Mouse (Mus musculus): ENCODE data around the gene Scimp. TPM values are rescaled to one million over a fixed set of nuclear protein-coding genes. Genes with fewer than 3 reads are reported as not detected.
"Not testable (repeated sequence)": the region's sequence is repeated elsewhere in the genome, so short reads cannot be mapped to it uniquely, and the experiment has no call there.

Gene Scimp
- polyA plus RNA-seq, 1 experiment from 2014 or later = 0.70 TPM

- WGBS = under 1% methylated on average over 78 of the region's 78 CpGs
- H3K36me3 ChIP-seq (ENCODE audit: control insufficient read depth, insufficient read depth) = peaks cover 8% of the 10 kb centered on the region
- peak within 1 kb of the TSS; percentile 93 for H3K9ac ChIP-seq (ENCODE audit: low read length)
- peak within 1 kb of the TSS; percentile 96 for H3K27ac ChIP-seq (ENCODE audit: low read length)
- H3K27me3 ChIP-seq (ENCODE audit: control insufficient read depth, insufficient read depth, low read length) = no peaks in the 10 kb centered on the region
- ATAC-seq (replicated peaks; ENCODE audit: extremely low read depth, insufficient read depth, low FRiP score) = peak; percentile 86
- no peaks in the 10 kb centered on the region for H3K9me3 ChIP-seq (replicated peaks; ENCODE audit: control insufficient read depth, low read length)
- peaks cover 11% of the 10 kb centered on the region for H3K4me1 ChIP-seq (ENCODE audit: control insufficient read depth, insufficient read depth, low read length)
- H3K4me2 ChIP-seq (ENCODE audit: low read depth, low read length) = peak within 1 kb of the TSS; percentile 82
- H3K4me3 ChIP-seq (ENCODE audit: low read length) = peak within 1 kb of the TSS; percentile 84
These were observed 48.2 kb downstream of the Scimp start, which contains the start of gene Zfp3 for GRCm38 (mm10) chr11:70763936-70764808. TSS of gene Zfp3 (plus strand) at chr11:70764209.

GRCm38 (mm10) chr11:70763582-70763935 is 48.8 kb downstream of the Scimp start:
- H3K9ac ChIP-seq (ENCODE audit: low read length) = peak overlapping the region; percentile 93
- peak overlapping the region; percentile 84 for H3K4me3 ChIP-seq (ENCODE audit: low read length)
- peaks cover 11% of the 10 kb centered on the region for H3K4me1 ChIP-seq (ENCODE audit: control insufficient read depth, insufficient read depth, low read length)
- 22% methylated on average over 3 of the region's 3 CpGs for whole genome bisulfite sequencing
- H3K4me2 ChIP-seq (ENCODE audit: low read depth, low read length) = peak overlapping the region; percentile 82
- no peak for ATAC-seq (replicated peaks; ENCODE audit: extremely low read depth, insufficient read depth, low FRiP score)
- H3K27me3 ChIP-seq (ENCODE audit: control insufficient read depth, insufficient read depth, low read length) = no peaks in the 10 kb centered on the region
- H3K27ac ChIP-seq (ENCODE audit: low read length) = peak overlapping the region; percentile 96
- H3K36me3 ChIP-seq (ENCODE audit: control insufficient read depth, insufficient read depth) = peaks cover 8% of the 10 kb centered on the region
- H3K9me3 ChIP-seq (replicated peaks; ENCODE audit: control insufficient read depth, low read length) = no peaks in the 10 kb centered on the region

GRCm38 (mm10) chr11:70762641-70763040 is 49.7 kb downstream of the Scimp start:
- H3K4me2 ChIP-seq (ENCODE audit: low read depth, low read length) = no peak overlapping the region
- no peaks in the 10 kb centered on the region for H3K9me3 ChIP-seq (replicated peaks; ENCODE audit: control insufficient read depth, low read length)
- WGBS = 75% methylated on average over 9 of the region's 9 CpGs
- ATAC-seq (replicated peaks; ENCODE audit: extremely low read depth, insufficient read depth, low FRiP score) = no peak
- no peak overlapping the region for H3K4me3 ChIP-seq (ENCODE audit: low read length)
- H3K27ac ChIP-seq (ENCODE audit: low read length) = no peak overlapping the region
- peaks cover 11% of the 10 kb centered on the region for H3K4me1 ChIP-seq (ENCODE audit: control insufficient read depth, insufficient read depth, low read length)
- H3K27me3 ChIP-seq (ENCODE audit: control insufficient read depth, insufficient read depth, low read length) = no peaks in the 10 kb centered on the region
- no peak overlapping the region for H3K9ac ChIP-seq (ENCODE audit: low read length)
- peaks cover under 1% of the 10 kb centered on the region for H3K36me3 ChIP-seq (ENCODE audit: control insufficient read depth, insufficient read depth)

- not testable (repeated sequence) for H3K36me3 ChIP-seq (ENCODE audit: control insufficient read depth, insufficient read depth); H3K4me2 ChIP-seq (ENCODE audit: low read depth, low read length); H3K27me3 ChIP-seq (ENCODE audit: control insufficient read depth, insufficient read depth, low read length); ATAC-seq (replicated peaks; ENCODE audit: extremely low read depth, insufficient read depth, low FRiP score); H3K4me1 ChIP-seq (ENCODE audit: control insufficient read depth, insufficient read depth, low read length); H3K27ac ChIP-seq (ENCODE audit: low read length); H3K9me3 ChIP-seq (replicated peaks; ENCODE audit: control insufficient read depth, low read length); H3K9ac ChIP-seq (ENCODE audit: low read length); H3K4me3 ChIP-seq (ENCODE audit: low read length)
- 55% methylated on average over 3 of the region's 3 CpGs for WGBS
These were observed 51.9 kb downstream of the Scimp start for GRCm38 (mm10) chr11:70760446-70760845.

GRCm38 (mm10) chr11:70755645-70756044 is 56.7 kb downstream of the Scimp start:
- WGBS = 7% methylated on average over 7 of the region's 7 CpGs
- ATAC-seq (replicated peaks; ENCODE audit: extremely low read depth, insufficient read depth, low FRiP score) = peak; percentile 55; the same call in 1 of the 2 replicates
- no peak overlapping the region for H3K9ac ChIP-seq (ENCODE audit: low read length)
- H3K9me3 ChIP-seq (replicated peaks; ENCODE audit: control insufficient read depth, low read length) = no peaks in the 10 kb centered on the region
- no peaks in the 10 kb centered on the region for H3K4me1 ChIP-seq (ENCODE audit: control insufficient read depth, insufficient read depth, low read length)
- H3K27ac ChIP-seq (ENCODE audit: low read length) = no peak overlapping the region
- no peak overlapping the region for H3K4me3 ChIP-seq (ENCODE audit: low read length)
- H3K27me3 ChIP-seq (ENCODE audit: control insufficient read depth, insufficient read depth, low read length) = no peaks in the 10 kb centered on the region
- no peaks in the 10 kb centered on the region for H3K36me3 ChIP-seq (ENCODE audit: control insufficient read depth, insufficient read depth)
- H3K4me2 ChIP-seq (ENCODE audit: low read depth, low read length) = no peak overlapping the region

- 59% methylated on average over 7 of the region's 7 CpGs for WGBS
- H3K4me3 ChIP-seq (ENCODE audit: low read length) = no peak overlapping the region
- no peaks in the 10 kb centered on the region for H3K4me1 ChIP-seq (ENCODE audit: control insufficient read depth, insufficient read depth, low read length)
- no peak overlapping the region for H3K27ac ChIP-seq (ENCODE audit: low read length)
- no peak for ATAC-seq (replicated peaks; ENCODE audit: extremely low read depth, insufficient read depth, low FRiP score)
- H3K9me3 ChIP-seq (replicated peaks; ENCODE audit: control insufficient read depth, low read length) = no peaks in the 10 kb centered on the region
- H3K36me3 ChIP-seq (ENCODE audit: control insufficient read depth, insufficient read depth) = no peaks in the 10 kb centered on the region
- no peaks in the 10 kb centered on the region for H3K27me3 ChIP-seq (ENCODE audit: control insufficient read depth, insufficient read depth, low read length)
- no peak overlapping the region for H3K4me2 ChIP-seq (ENCODE audit: low read depth, low read length)
- no peak overlapping the region for H3K9ac ChIP-seq (ENCODE audit: low read length)
These were observed 57.4 kb downstream of the Scimp start for GRCm38 (mm10) chr11:70754958-70755357.

DNA sequence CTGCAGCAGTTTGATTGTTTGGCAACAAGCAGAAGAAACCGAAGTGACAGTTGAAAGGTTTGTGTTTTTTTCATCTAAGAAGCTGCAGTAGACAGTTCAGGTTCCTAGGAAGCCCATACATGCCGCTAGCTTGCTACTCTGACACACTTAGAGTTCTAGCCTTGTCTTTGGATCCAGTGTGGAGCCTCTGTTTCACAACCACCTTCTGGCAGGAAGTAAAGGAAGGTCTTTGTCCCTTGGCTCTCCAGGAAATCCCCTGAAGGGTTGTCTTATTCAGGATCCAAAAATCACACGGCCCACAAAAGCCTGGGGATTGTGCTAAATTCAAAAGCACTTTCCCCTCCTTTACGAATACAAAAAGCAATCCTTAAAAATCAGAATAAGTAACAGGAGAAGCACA is 57.9 kb downstream of the Scimp start:
- no peak overlapping the region for H3K4me3 ChIP-seq (ENCODE audit: low read length)
- 60% methylated on average over 4 of the region's 4 CpGs for WGBS
- H3K4me1 ChIP-seq (ENCODE audit: control insufficient read depth, insufficient read depth, low read length) = no peaks in the 10 kb centered on the region
- ATAC-seq (replicated peaks; ENCODE audit: extremely low read depth, insufficient read depth, low FRiP score) = no peak
- H3K9ac ChIP-seq (ENCODE audit: low read length) = no peak overlapping the region
- H3K4me2 ChIP-seq (ENCODE audit: low read depth, low read length) = no peak overlapping the region
- no peak overlapping the region for H3K27ac ChIP-seq (ENCODE audit: low read length)
- no peaks in the 10 kb centered on the region for H3K36me3 ChIP-seq (ENCODE audit: control insufficient read depth, insufficient read depth)
- no peaks in the 10 kb centered on the region for H3K27me3 ChIP-seq (ENCODE audit: control insufficient read depth, insufficient read depth, low read length)
- no peaks in the 10 kb centered on the region for H3K9me3 ChIP-seq (replicated peaks; ENCODE audit: control insufficient read depth, low read length)

GRCm38 (mm10) chr11:70753146-70753545 is 59.2 kb downstream of the Scimp start:
- no peaks in the 10 kb centered on the region for H3K27me3 ChIP-seq (ENCODE audit: control insufficient read depth, insufficient read depth, low read length)
- H3K9me3 ChIP-seq (replicated peaks; ENCODE audit: control insufficient read depth, low read length) = no peaks in the 10 kb centered on the region
- no peaks in the 10 kb centered on the region for H3K4me1 ChIP-seq (ENCODE audit: control insufficient read depth, insufficient read depth, low read length)
- no peak overlapping the region for H3K27ac ChIP-seq (ENCODE audit: low read length)
- no peak for ATAC-seq (replicated peaks; ENCODE audit: extremely low read depth, insufficient read depth, low FRiP score)
- 91% methylated on average over 10 of the region's 10 CpGs for WGBS
- H3K36me3 ChIP-seq (ENCODE audit: control insufficient read depth, insufficient read depth) = no peaks in the 10 kb centered on the region
- no peak overlapping the region for H3K9ac ChIP-seq (ENCODE audit: low read length)
- H3K4me2 ChIP-seq (ENCODE audit: low read depth, low read length) = no peak overlapping the region
- no peak overlapping the region for H3K4me3 ChIP-seq (ENCODE audit: low read length)

- H3K4me2 ChIP-seq (ENCODE audit: low read depth, low read length) = no peak overlapping the region
- WGBS = 62% methylated on average over 4 of the region's 4 CpGs
- no peaks in the 10 kb centered on the region for H3K9me3 ChIP-seq (replicated peaks; ENCODE audit: control insufficient read depth, low read length)
- H3K27me3 ChIP-seq (ENCODE audit: control insufficient read depth, insufficient read depth, low read length) = no peaks in the 10 kb centered on the region
- H3K27ac ChIP-seq (ENCODE audit: low read length) = no peak overlapping the region
- no peak overlapping the region for H3K9ac ChIP-seq (ENCODE audit: low read length)
- no peak for ATAC-seq (replicated peaks; ENCODE audit: extremely low read depth, insufficient read depth, low FRiP score)
- no peaks in the 10 kb centered on the region for H3K4me1 ChIP-seq (ENCODE audit: control insufficient read depth, insufficient read depth, low read length)
- no peaks in the 10 kb centered on the region for H3K36me3 ChIP-seq (ENCODE audit: control insufficient read depth, insufficient read depth)
- no peak overlapping the region for H3K4me3 ChIP-seq (ENCODE audit: low read length)
These were observed 59.9 kb downstream of the Scimp start for GRCm38 (mm10) chr11:70752337-70753017.
